In the genomic region with DNA sequence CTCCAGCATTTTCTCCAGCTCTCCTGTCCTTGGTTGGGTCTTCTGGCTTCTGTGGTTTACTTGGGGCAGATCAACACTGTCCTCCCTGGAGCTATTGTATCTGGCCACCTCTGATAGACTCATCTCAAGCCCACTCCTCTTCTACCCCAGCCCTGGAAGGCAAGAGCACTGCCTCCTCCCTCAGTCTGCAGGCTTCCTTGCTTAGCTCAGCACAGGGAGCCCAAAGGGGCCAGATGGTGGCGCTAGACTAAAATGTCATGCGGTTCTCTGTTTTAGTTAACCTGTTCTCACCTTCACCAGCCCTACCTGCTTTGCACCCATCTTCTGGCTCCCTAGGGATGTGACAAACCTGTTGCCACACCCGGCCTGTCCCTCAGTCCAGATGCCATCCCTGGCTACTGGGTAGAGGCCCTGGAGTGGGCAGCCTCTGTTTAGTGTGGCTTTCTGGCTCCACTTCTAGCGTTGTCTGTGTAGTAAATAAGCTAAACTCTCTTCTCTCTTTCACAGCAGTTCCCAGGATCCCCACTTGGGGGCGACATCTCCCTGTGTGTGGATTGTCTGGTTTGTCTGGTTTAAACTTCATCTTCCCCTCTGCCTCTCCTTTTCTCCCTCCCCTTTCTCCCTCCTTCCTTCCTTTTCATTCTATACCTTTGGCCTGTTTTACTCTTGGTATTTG, we compare ENCODE assay signal across 8 mouse cellular contexts. TPM values are rescaled to one million over a fixed set of nuclear protein-coding genes. Genes with fewer than 3 reads are reported as not detected.
A peak's percentile ranks its signal among the peaks of the same experiment; 100 is the strongest.
DNase-seq lines count a peak whose midpoint lies in the region; ATAC-seq lines count a peak whose summit lies in the region.

No protein-coding gene starts in this region.

- intact Hi-C loops in heart, postnatal 36 days (cut with DNase I) = loop anchor here (10.0 kb wide), 1 partner anchor 504 kb away; the partner anchor contains the start of gene Acsm5

- ATAC-seq in megakaryocyte-erythroid progenitor cell, adult 5-6 weeks (replicated peaks; ENCODE audit: low FRiP score, low TSS enrichment, poor library complexity, severe bottlenecking) = 0 out of 2 replicates have a peak, but pooled peaks have one; percentile 35

- DNase-seq in gastrocnemius, adult 18-20 months (ENCODE audit: low spot score) = peak; percentile 55
- DNase-seq in gastrocnemius, postnatal 25 days = no peak
- peak; percentile 65 for DNase-seq in adipocyte (ENCODE audit: low spot score)
- peak; percentile 56 for DNase-seq in embryo, embryonic 11 days
- peak; percentile 63 to 76 for DNase-seq in heart, postnatal 36 days
- DNase-seq in layer of hippocampus, adult 8-10 months (ENCODE audit: low spot score in 2 of 2) = peak; percentile 61 to 89
- DNase-seq in spleen, postnatal 36 days (ENCODE audit: low spot score in 2 of 2) = peak; percentile 3 to 16

RNA-seq across cellular contexts. Expression of gene Gprc5b, which starts 16.0 kb away (rescaled TPM):
- total RNA-seq in gastrocnemius, adult 18-20 months (2021) = 10 to 100 TPM; 12.4 to 21.7 TPM
- 10 to 100 TPM; 12.3 to 16.7 TPM for total RNA-seq in gastrocnemius, postnatal 25 days (2021)
- 10 to 100 TPM; 14.7 to 15.6 TPM for total RNA-seq in heart, postnatal 36 days (2021)
- total RNA-seq in layer of hippocampus, adult 8-10 months (2022) = 100 to 1,000 TPM; 150 to 157 (median 154) TPM
- total RNA-seq in megakaryocyte-erythroid progenitor cell, adult 5-6 weeks (2014; fragmentation: Nextera tagmentation) = 0.99 and 1.2 TPM in 2 replicates
- 0.23 and 4.2 TPM in 2 replicates for total RNA-seq in megakaryocyte-erythroid progenitor cell, adult 5-6 weeks (2017)

Comparison
In these comparisons a context has a peak if more than half of its experiments do, and no peak if none do; other contexts are left out.
1. RNA of gene Gprc5b, which starts 16.0 kb away (total RNA-seq): 150 to 157 TPM in layer of hippocampus, adult 8-10 months; 12.4 to 21.7 TPM in gastrocnemius, adult 18-20 months, 12.3 to 16.7 TPM in gastrocnemius, postnatal 25 days, 14.7 to 15.6 TPM in heart, postnatal 36 days and 0.23 to 4.2 TPM in megakaryocyte-erythroid progenitor cell, adult 5-6 weeks; every median in the first group is over 4 times any median in the second.